Mouse (Mus musculus): Measurements from ENCODE around the gene Armc7.

Armc7 gene

GRCm38 (mm10) chr11:115535401-115536037 lies 60.1 kb downstream of the Armc7 start:
- peak; percentile 65 for DNase-seq

GRCm38 (mm10) chr11:115536038-115536681 lies 60.7 kb downstream of the Armc7 start, which contains the start of gene Sumo2:
TSS of gene Sumo2 (minus strand) at chr11:115536276.
- DNase-seq = peak; percentile 98

GRCm38 (mm10) chr11:115536856-115537568 lies 61.5 kb downstream of the Armc7 start:
- no peak for DNase-seq

GRCm38 (mm10) chr11:115538045-115538444 lies 62.6 kb downstream of the Armc7 start:
- DNase-seq = no peak
